Mouse (Mus musculus): Measurements from ENCODE around the gene Olfr159. TPM values are rescaled to one million over a fixed set of nuclear protein-coding genes. Genes with fewer than 3 reads are reported as not detected.

The Olfr159 gene
- polyA plus RNA-seq, 1 experiment from 2014 or later, result not detected

DNA sequence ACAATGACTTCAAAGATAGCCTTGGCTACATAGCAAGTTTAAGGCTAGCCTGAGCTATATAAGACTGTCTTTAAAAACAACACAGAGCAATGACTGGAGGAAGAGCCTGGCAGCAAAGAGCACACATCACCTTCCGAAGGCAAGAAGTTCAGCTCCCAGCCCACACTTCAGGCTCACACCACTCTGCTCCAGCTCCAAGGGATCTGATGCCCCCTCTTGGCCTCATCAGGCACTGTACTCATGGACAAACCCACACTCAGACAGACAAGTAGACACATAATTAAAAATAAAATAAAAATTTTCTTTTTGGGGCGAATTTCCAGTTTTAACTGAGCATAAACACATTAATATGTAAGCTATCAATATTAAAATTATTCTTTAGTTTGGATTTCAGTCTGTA is 9.5 kb downstream of the Olfr159 start:
- Histone ChIP-seq H3K9ac (ENCODE audit: low read length) (no peak overlapping the region), H3K36me3 (ENCODE audit: control insufficient read depth, insufficient read depth, low read length) (no peaks in the 10 kb centered on the region), H3K27ac (ENCODE audit: low read depth, low read length) (no peak overlapping the region), H3K27me3 (ENCODE audit: control insufficient read depth, insufficient read depth, low read length) (no peaks in the 10 kb centered on the region), H3K9me3 (ENCODE audit: control insufficient read depth, low read length) (no peaks in the 10 kb centered on the region), H3K4me1 (ENCODE audit: control insufficient read depth, insufficient read depth, low read length) (no peaks in the 10 kb centered on the region), H3K4me3 (ENCODE audit: low read depth, low read length) (no peak overlapping the region), H3K4me2 (ENCODE audit: low read depth) (no peak overlapping the region)
- WGBS, result 72% methylated on average over 2 of the region's 2 CpGs
- ATAC-seq (ENCODE audit: insufficient read depth, low FRiP score, low TSS enrichment) (no peak), DNase-seq (ENCODE audit: low spot score) (no peak)

DNA sequence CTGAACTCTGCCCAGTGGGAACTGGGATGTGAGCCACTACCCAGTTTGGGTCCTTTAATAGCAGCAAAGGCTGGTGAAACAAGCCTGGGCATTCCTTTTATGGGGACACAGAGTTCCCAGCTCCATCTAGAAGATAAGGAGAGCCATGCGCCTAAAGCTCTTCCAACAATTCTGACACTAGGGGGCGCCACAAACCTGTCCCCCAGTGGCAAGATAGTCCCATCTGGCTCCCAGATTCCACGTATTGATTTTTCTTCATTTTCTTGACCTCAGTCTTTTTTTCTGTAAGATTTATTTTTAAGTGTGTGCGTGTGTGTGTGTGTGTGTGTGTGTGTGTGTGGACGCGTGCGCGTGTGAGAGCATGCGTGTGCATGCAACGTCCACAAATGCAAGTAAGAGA is 10.3 kb downstream of the Olfr159 start:
- no peak overlapping the region for H3K4me2 ChIP-seq (ENCODE audit: low read depth)
- H3K27me3 ChIP-seq (ENCODE audit: control insufficient read depth, insufficient read depth, low read length), result no peaks in the 10 kb centered on the region
- 74% methylated on average over 10 of the region's 10 CpGs for WGBS
- H3K4me1 ChIP-seq (ENCODE audit: control insufficient read depth, insufficient read depth, low read length), result no peaks in the 10 kb centered on the region
- no peak overlapping the region for H3K4me3 ChIP-seq (ENCODE audit: low read depth, low read length)
- no peaks in the 10 kb centered on the region for H3K36me3 ChIP-seq (ENCODE audit: control insufficient read depth, insufficient read depth, low read length)
- no peak for DNase-seq (ENCODE audit: low spot score)
- H3K9ac ChIP-seq (ENCODE audit: low read length), result no peak overlapping the region
- H3K27ac ChIP-seq (ENCODE audit: low read depth, low read length), result no peak overlapping the region
- H3K9me3 ChIP-seq (ENCODE audit: control insufficient read depth, low read length), result no peaks in the 10 kb centered on the region
- ATAC-seq (ENCODE audit: insufficient read depth, low FRiP score, low TSS enrichment), result no peak

DNA sequence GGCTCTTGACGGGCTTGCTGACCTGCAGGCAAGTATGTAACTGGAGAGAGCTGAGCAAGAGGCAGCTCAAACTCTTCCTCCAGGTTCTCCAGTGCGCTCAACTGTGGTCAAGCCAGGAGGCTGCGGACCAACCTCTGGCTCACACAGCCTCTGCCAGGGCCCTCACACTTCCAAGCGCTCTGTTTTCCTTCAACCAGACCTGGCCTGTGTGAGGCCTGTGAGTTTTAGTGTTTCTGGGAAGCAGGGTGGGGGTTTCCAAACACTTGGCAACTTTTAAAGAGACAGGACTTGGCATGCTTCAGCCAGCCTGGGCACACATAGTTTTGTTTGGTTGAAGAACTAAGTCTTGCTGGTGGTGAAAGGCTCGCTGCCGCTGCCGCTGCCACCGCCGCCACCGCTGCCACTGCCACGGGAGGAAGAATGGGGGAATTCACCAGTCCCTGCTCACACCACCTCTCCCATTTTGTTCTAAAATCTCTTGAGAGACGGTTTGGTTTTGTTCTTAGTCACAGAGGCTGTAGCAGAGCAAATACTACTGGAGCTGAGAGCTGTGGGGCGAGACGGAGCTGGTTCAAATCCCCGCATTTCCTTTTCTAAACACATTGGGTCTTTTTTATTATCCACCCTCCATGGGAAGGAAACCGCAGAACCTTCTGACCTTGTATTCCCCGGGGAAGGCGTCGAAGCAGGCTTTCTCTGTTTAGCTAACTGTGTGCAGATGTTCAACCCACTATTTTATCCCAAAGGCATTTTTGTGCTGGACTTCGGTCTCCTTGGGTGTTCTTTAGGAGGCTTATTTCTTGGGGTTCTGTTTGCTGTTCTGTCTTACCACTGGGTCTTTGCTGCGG is 11.0 kb downstream of the Olfr159 start:
- 81% methylated on average over 21 of the region's 21 CpGs for WGBS
- Histone ChIP-seq H3K4me1 (ENCODE audit: control insufficient read depth, insufficient read depth, low read length) (no peaks in the 10 kb centered on the region), H3K9me3 (ENCODE audit: control insufficient read depth, low read length) (no peaks in the 10 kb centered on the region), H3K27ac (ENCODE audit: low read depth, low read length) (no peak overlapping the region), H3K4me3 (ENCODE audit: low read depth, low read length) (no peak overlapping the region), H3K9ac (ENCODE audit: low read length) (no peak overlapping the region), H3K4me2 (ENCODE audit: low read depth) (no peak overlapping the region), H3K36me3 (ENCODE audit: control insufficient read depth, insufficient read depth, low read length) (no peaks in the 10 kb centered on the region), H3K27me3 (ENCODE audit: control insufficient read depth, insufficient read depth, low read length) (no peaks in the 10 kb centered on the region)
- DNase-seq (ENCODE audit: low spot score) (no peak), ATAC-seq (ENCODE audit: insufficient read depth, low FRiP score, low TSS enrichment) (no peak)

DNA sequence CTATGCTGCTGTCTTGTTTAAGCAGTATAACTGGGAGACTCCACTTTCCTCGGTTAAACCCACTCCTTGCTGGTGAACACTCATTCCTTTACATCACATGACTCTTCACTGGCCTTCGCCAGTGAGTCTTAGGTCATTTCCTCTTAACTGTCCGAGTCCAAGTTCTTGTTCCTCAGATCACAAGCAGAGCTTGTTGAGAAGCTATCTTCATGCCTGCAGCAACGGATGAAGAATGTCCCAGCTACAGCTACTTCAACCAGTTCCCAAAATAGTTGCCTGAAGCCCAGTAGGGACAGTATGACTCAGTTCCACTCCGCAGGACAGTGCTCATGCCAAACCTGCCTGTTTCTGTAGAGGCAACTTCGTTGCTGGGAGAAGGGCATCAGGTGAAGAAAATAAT is 13.6 kb downstream of the Olfr159 start:
- Histone ChIP-seq H3K4me1 (ENCODE audit: control insufficient read depth, insufficient read depth, low read length) (no peaks in the 10 kb centered on the region), H3K4me3 (ENCODE audit: low read depth, low read length) (no peak overlapping the region), H3K9ac (ENCODE audit: low read length) (no peak overlapping the region), H3K9me3 (ENCODE audit: control insufficient read depth, low read length) (no peaks in the 10 kb centered on the region), H3K27ac (ENCODE audit: low read depth, low read length) (no peak overlapping the region), H3K27me3 (ENCODE audit: control insufficient read depth, insufficient read depth, low read length) (no peaks in the 10 kb centered on the region), H3K4me2 (ENCODE audit: low read depth) (no peak overlapping the region), H3K36me3 (ENCODE audit: control insufficient read depth, insufficient read depth, low read length) (no peaks in the 10 kb centered on the region)
- WGBS, result 90% methylated on average over 6 of the region's 6 CpGs
- no peak for DNase-seq (ENCODE audit: low spot score)
- no peak for ATAC-seq (ENCODE audit: insufficient read depth, low FRiP score, low TSS enrichment)

DNA sequence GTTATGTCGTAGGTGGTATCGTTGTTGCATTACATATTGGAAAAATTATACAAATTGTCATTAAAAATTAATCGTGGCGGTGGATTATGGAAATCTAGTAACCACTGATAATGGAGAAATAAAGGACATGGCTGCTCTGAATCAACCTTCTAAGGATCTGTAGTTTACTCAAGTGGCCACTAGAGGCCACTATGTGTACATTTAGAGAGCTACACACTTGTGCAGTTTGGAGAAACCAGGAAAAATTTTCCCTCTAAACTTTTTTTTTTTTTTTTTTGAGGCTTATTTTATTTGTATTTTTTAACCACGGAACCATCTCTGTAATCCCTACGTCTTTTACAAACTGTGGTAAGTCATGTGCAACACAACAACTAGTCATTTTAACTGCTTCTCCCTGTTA is 25.6 kb downstream of the Olfr159 start:
- DNase-seq (ENCODE audit: low spot score) (no peak), ATAC-seq (ENCODE audit: insufficient read depth, low FRiP score, low TSS enrichment) (no peak)
- Histone ChIP-seq H3K4me1 (ENCODE audit: control insufficient read depth, insufficient read depth, low read length) (no peaks in the 10 kb centered on the region), H3K4me2 (ENCODE audit: low read depth) (no peak overlapping the region), H3K9me3 (ENCODE audit: control insufficient read depth, low read length) (no peaks in the 10 kb centered on the region), H3K27me3 (ENCODE audit: control insufficient read depth, insufficient read depth, low read length) (no peaks in the 10 kb centered on the region), H3K27ac (ENCODE audit: low read depth, low read length) (no peak overlapping the region), H3K9ac (ENCODE audit: low read length) (no peak overlapping the region), H3K4me3 (ENCODE audit: low read depth, low read length) (no peak overlapping the region), H3K36me3 (ENCODE audit: control insufficient read depth, insufficient read depth, low read length) (no peaks in the 10 kb centered on the region)
- 16% methylated on average over 6 of the region's 6 CpGs for WGBS

DNA sequence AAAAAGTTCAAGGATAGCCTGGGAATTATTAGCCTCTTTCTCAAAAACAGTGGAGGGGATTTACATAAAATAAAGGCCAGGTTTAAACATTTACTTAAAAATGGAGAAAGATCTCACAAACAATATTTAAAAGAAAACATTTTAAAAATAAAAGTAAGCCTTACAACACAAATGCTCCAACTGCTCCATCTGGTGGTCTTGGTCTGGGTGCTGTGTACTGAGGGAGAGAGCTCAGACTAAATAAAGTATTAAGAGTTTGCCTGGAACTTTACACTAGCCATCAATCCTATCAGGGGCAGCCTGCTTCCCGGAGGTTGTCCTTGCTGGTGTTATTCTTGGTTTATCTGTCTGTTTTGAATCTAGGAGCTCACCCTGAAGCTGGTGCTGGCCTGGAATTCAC is 27.7 kb downstream of the Olfr159 start:
- no peak for DNase-seq (ENCODE audit: low spot score)
- whole genome bisulfite sequencing, result 65% methylated on average over 1 of the region's 1 CpGs

DNA sequence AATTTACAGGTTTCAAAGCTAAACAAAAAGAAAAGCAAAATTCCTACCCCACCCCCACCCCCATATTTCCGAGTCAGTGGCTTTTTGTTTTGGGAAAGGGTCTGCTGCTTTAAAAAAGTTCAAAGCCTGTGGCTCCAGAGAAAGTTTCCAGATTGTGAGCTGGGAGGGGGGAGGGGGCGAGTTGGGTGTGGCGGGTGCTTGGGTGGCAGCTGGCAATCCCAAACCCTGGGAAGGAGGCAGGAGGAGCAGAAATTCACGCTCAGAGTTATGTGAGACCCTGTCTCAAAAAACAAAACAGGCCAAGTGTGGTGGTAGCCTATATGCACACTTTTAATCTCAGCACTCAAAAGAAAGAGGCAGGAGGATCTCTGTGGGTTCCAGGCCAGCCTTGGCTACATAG is 28.2 kb downstream of the Olfr159 start:
- Histone ChIP-seq H3K27ac (ENCODE audit: low read depth, low read length) (no peak overlapping the region), H3K4me2 (ENCODE audit: low read depth) (no peak overlapping the region), H3K9ac (ENCODE audit: low read length) (no peak overlapping the region), H3K4me1 (ENCODE audit: control insufficient read depth, insufficient read depth, low read length) (no peaks in the 10 kb centered on the region), H3K4me3 (ENCODE audit: low read depth, low read length) (no peak overlapping the region), H3K27me3 (ENCODE audit: control insufficient read depth, insufficient read depth, low read length) (no peaks in the 10 kb centered on the region), H3K9me3 (ENCODE audit: control insufficient read depth, low read length) (no peaks in the 10 kb centered on the region), H3K36me3 (ENCODE audit: control insufficient read depth, insufficient read depth, low read length) (no peaks in the 10 kb centered on the region)
- WGBS, result 22% methylated on average over 4 of the region's 4 CpGs
- DNase-seq (ENCODE audit: low spot score), result no peak
- no peak for ATAC-seq (ENCODE audit: insufficient read depth, low FRiP score, low TSS enrichment)

More for the DNA sequence above, 27.7 kb downstream of the Olfr159 start:
- Histone ChIP-seq H3K9ac (ENCODE audit: low read length) (no peak overlapping the region), H3K4me2 (ENCODE audit: low read depth) (no peak overlapping the region), H3K9me3 (ENCODE audit: control insufficient read depth, low read length) (no peaks in the 10 kb centered on the region), H3K4me1 (ENCODE audit: control insufficient read depth, insufficient read depth, low read length) (no peaks in the 10 kb centered on the region), H3K27ac (ENCODE audit: low read depth, low read length) (no peak overlapping the region), H3K36me3 (ENCODE audit: control insufficient read depth, insufficient read depth, low read length) (no peaks in the 10 kb centered on the region), H3K4me3 (ENCODE audit: low read depth, low read length) (no peak overlapping the region), H3K27me3 (ENCODE audit: control insufficient read depth, insufficient read depth, low read length) (no peaks in the 10 kb centered on the region)
- ATAC-seq (ENCODE audit: insufficient read depth, low FRiP score, low TSS enrichment), result no peak

DNA sequence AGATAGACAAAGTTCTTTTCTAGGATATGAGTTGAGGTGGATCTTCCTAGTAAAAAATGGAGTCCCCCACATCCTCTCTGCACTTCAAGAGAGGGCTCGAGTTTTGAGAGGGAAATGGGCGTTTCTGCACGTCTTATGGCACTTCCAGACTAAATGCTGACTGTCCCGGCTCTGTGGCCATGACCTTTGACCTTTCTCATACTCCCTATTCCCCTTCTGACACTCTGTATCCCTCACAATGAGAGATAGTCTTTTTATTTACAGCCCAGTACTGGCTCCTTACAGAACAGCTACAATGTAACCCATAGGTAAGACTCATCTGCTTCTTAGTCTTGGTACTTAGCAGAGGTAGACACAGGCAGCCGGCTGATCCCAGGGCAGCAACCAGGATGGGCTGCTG is 29.3 kb downstream of the Olfr159 start:
- no peaks in the 10 kb centered on the region for H3K36me3 ChIP-seq (ENCODE audit: control insufficient read depth, insufficient read depth, low read length)
- H3K27me3 ChIP-seq (ENCODE audit: control insufficient read depth, insufficient read depth, low read length), result no peaks in the 10 kb centered on the region
- no peak for DNase-seq (ENCODE audit: low spot score)
- H3K9ac ChIP-seq (ENCODE audit: low read length), result no peak overlapping the region
- 73% methylated on average over 5 of the region's 5 CpGs for WGBS
- no peak overlapping the region for H3K4me3 ChIP-seq (ENCODE audit: low read depth, low read length)
- H3K4me2 ChIP-seq (ENCODE audit: low read depth), result no peak overlapping the region
- ATAC-seq (ENCODE audit: insufficient read depth, low FRiP score, low TSS enrichment), result no peak
- no peaks in the 10 kb centered on the region for H3K9me3 ChIP-seq (ENCODE audit: control insufficient read depth, low read length)
- H3K27ac ChIP-seq (ENCODE audit: low read depth, low read length), result no peak overlapping the region
- H3K4me1 ChIP-seq (ENCODE audit: control insufficient read depth, insufficient read depth, low read length), result no peaks in the 10 kb centered on the region

DNA sequence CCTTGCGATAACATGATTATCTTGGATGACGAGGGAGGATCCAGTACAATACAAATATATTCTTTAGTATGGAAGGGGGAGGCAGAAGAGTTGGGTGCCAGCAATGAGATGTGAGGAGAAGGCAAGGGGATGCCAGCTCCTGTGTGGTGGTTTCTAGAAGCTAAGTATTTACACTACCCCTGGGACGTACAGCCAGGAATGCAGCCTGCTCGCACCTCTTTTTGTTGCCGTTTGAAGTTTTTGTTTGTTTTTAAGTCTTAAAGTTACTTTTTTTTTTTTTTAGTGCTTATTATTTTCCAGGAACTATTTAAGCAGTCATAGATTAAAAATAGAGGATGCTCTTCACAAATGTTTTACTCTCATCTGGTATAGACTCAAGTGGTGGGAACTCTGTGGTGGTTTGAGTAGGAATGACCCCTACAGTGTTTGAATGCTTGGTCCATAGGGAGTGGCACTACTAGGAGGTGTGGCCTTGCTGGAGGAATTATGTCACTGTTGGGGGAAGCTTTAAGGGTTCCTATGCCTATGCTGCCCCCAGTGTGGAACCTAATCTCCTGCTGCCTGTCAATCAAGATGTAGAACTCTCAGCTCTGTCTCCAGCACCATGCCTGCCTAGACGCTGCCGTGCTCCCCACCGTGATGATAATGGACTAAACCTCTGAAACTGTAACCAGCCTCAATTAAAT is 31.7 kb downstream of the Olfr159 start:
- 81% methylated on average over 8 of the region's 8 CpGs for WGBS
- Histone ChIP-seq H3K4me3 (ENCODE audit: low read depth, low read length) (no peak overlapping the region), H3K4me2 (ENCODE audit: low read depth) (no peak overlapping the region), H3K27ac (ENCODE audit: low read depth, low read length) (no peak overlapping the region), H3K27me3 (ENCODE audit: control insufficient read depth, insufficient read depth, low read length) (no peaks in the 10 kb centered on the region), H3K4me1 (ENCODE audit: control insufficient read depth, insufficient read depth, low read length) (no peaks in the 10 kb centered on the region), H3K36me3 (ENCODE audit: control insufficient read depth, insufficient read depth, low read length) (no peaks in the 10 kb centered on the region), H3K9me3 (ENCODE audit: control insufficient read depth, low read length) (no peaks in the 10 kb centered on the region), H3K9ac (ENCODE audit: low read length) (no peak overlapping the region)
- DNase-seq (ENCODE audit: low spot score) (no peak), ATAC-seq (ENCODE audit: insufficient read depth, low FRiP score, low TSS enrichment) (no peak)
